ENCODE assay signal across 23 mouse cellular contexts in the genomic region with DNA sequence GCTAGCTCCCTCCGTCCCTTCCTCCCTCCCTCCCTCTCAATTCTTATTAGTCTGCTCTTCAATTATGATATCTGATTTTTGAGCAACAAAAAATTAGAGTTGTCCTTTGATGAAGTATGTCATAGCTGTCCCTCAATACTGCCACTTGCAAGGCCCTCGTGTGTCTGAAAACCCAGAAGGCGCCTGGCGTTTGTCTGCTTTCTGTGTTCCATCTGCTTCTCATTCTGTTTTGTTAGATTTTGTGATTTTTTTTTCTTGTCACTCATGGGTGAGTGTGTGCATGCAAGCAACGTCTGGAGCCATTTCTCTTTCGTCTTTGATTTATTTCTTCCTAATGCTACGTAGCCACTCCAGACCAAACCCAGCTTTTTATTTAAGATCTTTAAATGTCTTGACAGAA. TPM values are rescaled to one million over a fixed set of nuclear protein-coding genes. Genes with fewer than 3 reads are reported as not detected.
DNase-seq lines count a peak whose midpoint lies in the region; ATAC-seq and TF ChIP-seq lines count a peak whose summit lies in the region.
"Had no signal": no experiment of that assay in that cellular context is flagged by ENCODE, and none has a peak within 500 bp of the region (broad histone marks: within the 10 kb centered on the region; RNA-seq: fewer than 3 reads in every experiment).

No protein-coding gene starts in this region.

- intact Hi-C loops in heart, postnatal 10 days (cut with DNase I): no loop called here

- H3K4me2 ChIP-seq in forebrain, postnatal 0 days (ENCODE audit: low read depth): no peak overlapping the region
- H3K4me2 ChIP-seq in hindbrain, postnatal 0 days (ENCODE audit: low read depth, low read length): no peak overlapping the region
- H3K4me2 ChIP-seq: hindbrain, embryonic 13.5 days; kidney, embryonic 15.5 days; liver, embryonic 12.5 days; neural tube, embryonic 13.5 days; stomach, embryonic 15.5 days had no signal

- peaks cover 13% of the 10 kb centered on the region for H3K36me3 ChIP-seq in embryonic facial prominence, embryonic 10.5 days (replicated peaks)
- no peaks in the 10 kb centered on the region for H3K36me3 ChIP-seq in forebrain, postnatal 0 days (ENCODE audit: insufficient read depth)
- no peaks in the 10 kb centered on the region for H3K36me3 ChIP-seq in hindbrain, postnatal 0 days (ENCODE audit: insufficient read depth, low read length)
- H3K36me3 ChIP-seq: hindbrain, embryonic 13.5 days; liver, embryonic 12.5 days; neural tube, embryonic 13.5 days; stomach, embryonic 15.5 days had no signal

- H3K4me3 ChIP-seq in embryonic facial prominence, embryonic 10.5 days: no peak overlapping the region
- H3K4me3 ChIP-seq in forebrain, postnatal 0 days (ENCODE audit: low read depth, low read length): no peak overlapping the region
- H3K4me3 ChIP-seq in hindbrain, postnatal 0 days (ENCODE audit: low read length): no peak overlapping the region
- H3K4me3 ChIP-seq: hindbrain, embryonic 13.5 days; kidney, embryonic 15.5 days; layer of hippocampus, adult 2 months; liver, embryonic 12.5 days; neural tube, embryonic 13.5 days; stomach, embryonic 15.5 days had no signal

- H3K9me3 ChIP-seq in embryonic facial prominence, embryonic 10.5 days: no peaks in the 10 kb centered on the region
- H3K9me3 ChIP-seq in forebrain, postnatal 0 days (ENCODE audit: low read length): no peaks in the 10 kb centered on the region
- no peaks in the 10 kb centered on the region for H3K9me3 ChIP-seq in hindbrain, postnatal 0 days (ENCODE audit: low read length)
- H3K9me3 ChIP-seq: hindbrain, embryonic 13.5 days; kidney, embryonic 15.5 days; liver, embryonic 12.5 days; neural tube, embryonic 13.5 days; stomach, embryonic 15.5 days had no signal

- DNase-seq in heart, adult 11 months: peak; percentile 13
- no peak for DNase-seq in heart, postnatal 10 days
- peak; percentile 8 for DNase-seq in brain, adult 2 months (ENCODE audit: low read depth, low spot score)
- DNase-seq in embryonic facial prominence, embryonic 10.5 days (ENCODE audit: low spot score): no peak
- peak; percentile 63 for DNase-seq in forebrain, postnatal 0 days
- no peak for DNase-seq in hindbrain, postnatal 0 days (ENCODE audit: low spot score)
- DNase-seq in thymus, adult 18-20 months: no peak
- DNase-seq in kidney, postnatal 36 days: no peak
- DNase-seq: adrenal gland, postnatal 25 days; cerebellum, adult 9-10 months; gastrocnemius, postnatal 10 days; lung, postnatal 14 days; right cerebral cortex, postnatal 14 days had no signal

- H3K27ac ChIP-seq in embryonic facial prominence, embryonic 10.5 days (replicated peaks): peak overlapping the region; percentile 54
- H3K27ac ChIP-seq in forebrain, postnatal 0 days (ENCODE audit: low read depth, low read length): no peak overlapping the region; the same call in 1 of the 2 replicates
- no peak overlapping the region for H3K27ac ChIP-seq in hindbrain, postnatal 0 days
- H3K27ac ChIP-seq: hindbrain, embryonic 13.5 days; kidney, embryonic 15.5 days; layer of hippocampus, adult 2 months; liver, embryonic 12.5 days; neural tube, embryonic 13.5 days; stomach, embryonic 15.5 days had no signal

- ATAC-seq in forebrain, postnatal 0 days: peak; percentile 79
- no peak for ATAC-seq in hindbrain, postnatal 0 days
- ATAC-seq: intestine, embryonic 16.5 days; liver, embryonic 12.5 days; Patski had no signal

- no peak overlapping the region for H3K9ac ChIP-seq in forebrain, postnatal 0 days
- H3K9ac ChIP-seq in hindbrain, postnatal 0 days (replicated peaks; ENCODE audit: low read length): no peak overlapping the region
- H3K9ac ChIP-seq: hindbrain, embryonic 13.5 days; kidney, embryonic 15.5 days; liver, embryonic 12.5 days; neural tube, embryonic 13.5 days; stomach, embryonic 15.5 days had no signal

- no peak for TF ChIP-seq CTCF in forebrain, postnatal 0 days (IDR thresholded peaks at IDR 0.05; ENCODE audit: low read depth)
- no peak for TF ChIP-seq CTCF in hindbrain, postnatal 0 days (IDR thresholded peaks at IDR 0.05; ENCODE audit: low read depth)

- no peaks in the 10 kb centered on the region for H3K27me3 ChIP-seq in embryonic facial prominence, embryonic 10.5 days (replicated peaks; ENCODE audit: low read depth, poor library complexity, severe bottlenecking)
- no peaks in the 10 kb centered on the region for H3K27me3 ChIP-seq in forebrain, postnatal 0 days (ENCODE audit: insufficient read depth, low read length)
- no peaks in the 10 kb centered on the region for H3K27me3 ChIP-seq in hindbrain, postnatal 0 days (ENCODE audit: insufficient read depth, low read length)
- H3K27me3 ChIP-seq: hindbrain, embryonic 13.5 days; kidney, embryonic 15.5 days; liver, embryonic 12.5 days; neural tube, embryonic 13.5 days; stomach, embryonic 15.5 days had no signal

- H3K4me1 ChIP-seq in embryonic facial prominence, embryonic 10.5 days: peaks cover 93% of the 10 kb centered on the region
- H3K4me1 ChIP-seq in forebrain, postnatal 0 days (ENCODE audit: insufficient read depth): no peaks in the 10 kb centered on the region
- H3K4me1 ChIP-seq in hindbrain, postnatal 0 days (ENCODE audit: insufficient read depth, low read length): no peaks in the 10 kb centered on the region

- 54% methylated on average over 7 of the region's 7 CpGs for WGBS in embryonic facial prominence, embryonic 10.5 days
- WGBS in forebrain, postnatal 0 days: 50% methylated on average over 7 of the region's 7 CpGs
- 72% methylated on average over 7 of the region's 7 CpGs for WGBS in hindbrain, postnatal 0 days

RNA-seq across cellular contexts. Expression of a gene that starts 9.8 kb away (rescaled TPM):
- 10 to 100 TPM; 57.7 to 70.6 TPM for total RNA-seq in heart, postnatal 10 days (2021)
- polyA plus RNA-seq in embryonic facial prominence, embryonic 10.5 days (2016; fragmentation: Nextera tagmentation; extraction: Ambion mirVana): 30.8 and 36.4 TPM in 2 replicates
- total RNA-seq in forebrain, postnatal 0 days (2014; rRNA removed): 3.1 and 3.8 TPM in 2 replicates
- 3.4 and 3.5 TPM in 2 replicates for polyA plus RNA-seq in forebrain, postnatal 0 days (2015; fragmentation: Nextera tagmentation; extraction: Ambion mirVana)
- 6.9 and 7.7 TPM in 2 replicates for total RNA-seq in hindbrain, postnatal 0 days (2014; rRNA removed)
- polyA plus RNA-seq in hindbrain, postnatal 0 days (2015; fragmentation: Nextera tagmentation; extraction: Ambion mirVana): 4.6 and 4.7 TPM in 2 replicates
- total RNA-seq: megakaryocyte-erythroid progenitor cell, adult 5-6 weeks had no signal
- polyA plus RNA-seq: activated CD4-positive, CD25-positive, alpha-beta regulatory T cell, adult 4 months had no signal

Comparison
In these comparisons a context has a peak if more than half of its experiments do, and no peak if none do; other contexts are left out.
1. DNase-seq: peak in heart, adult 11 months (single experiment), brain, adult 2 months (single experiment) and forebrain, postnatal 0 days (single experiment); none in heart, postnatal 10 days (0 of 2), embryonic facial prominence, embryonic 10.5 days (single experiment), hindbrain, postnatal 0 days (single experiment), thymus, adult 18-20 months (0 of 2) and kidney, postnatal 36 days (0 of 2).